ENCODE assay signal across 8 mouse cellular contexts in the genomic region with DNA sequence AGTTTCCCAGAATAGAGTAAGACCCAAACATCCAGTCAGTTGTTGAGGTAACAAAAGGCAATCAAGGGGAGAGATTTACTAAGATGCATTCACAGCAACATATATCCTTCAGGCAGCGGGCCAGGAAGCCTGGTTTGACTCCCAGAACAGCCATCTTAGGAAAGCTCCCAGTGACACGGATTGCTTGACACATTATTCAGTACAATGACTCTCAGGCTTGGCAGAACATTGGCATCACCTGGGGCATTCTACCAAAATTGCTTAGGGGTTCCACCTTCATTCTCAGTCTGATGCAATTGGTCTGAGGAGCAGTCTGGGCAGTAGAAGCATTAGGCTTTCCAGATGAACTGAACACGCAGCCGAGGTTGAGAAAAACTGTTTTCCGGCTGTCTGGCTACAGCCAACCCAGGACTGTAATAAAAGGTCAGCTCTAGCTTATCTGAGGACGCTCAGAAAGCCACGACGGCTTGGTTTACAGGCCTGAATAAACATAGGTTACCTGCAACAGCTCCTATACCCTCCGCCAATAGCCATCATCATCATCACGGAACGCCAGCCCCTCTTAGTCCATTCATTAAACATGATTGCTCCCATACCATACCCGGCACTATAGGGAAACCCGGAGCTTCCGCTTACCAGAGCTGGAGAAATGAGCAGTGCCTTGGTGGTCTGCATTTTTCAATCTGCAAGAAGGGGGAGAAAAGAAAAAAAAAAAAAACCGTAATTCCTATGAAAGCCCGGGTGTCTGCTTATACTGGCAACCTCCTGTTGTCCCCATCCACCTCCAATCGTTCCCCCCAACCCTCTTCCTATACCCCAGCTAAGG. TPM values are rescaled to one million over a fixed set of nuclear protein-coding genes. Genes with fewer than 3 reads are reported as not detected.
DNase-seq lines count a peak whose midpoint lies in the region; ATAC-seq and TF ChIP-seq lines count a peak whose summit lies in the region.

No protein-coding gene starts in this region.

- H3K36me3 ChIP-seq in forebrain, embryonic 11.5 days (ENCODE audit: control insufficient read depth, insufficient read depth, low read length): peaks cover 6% of the 10 kb centered on the region; the same call in 1 of the 2 replicates
- H3K36me3 ChIP-seq in intestine, postnatal 0 days (ENCODE audit: control insufficient read depth, insufficient read depth): peaks cover 16% of the 10 kb centered on the region
- H3K36me3 ChIP-seq in midbrain, embryonic 14.5 days (ENCODE audit: control insufficient read depth, insufficient read depth, low read length): peaks cover 23% of the 10 kb centered on the region

- no peak for TF ChIP-seq CTCF in intestine, postnatal 0 days (IDR thresholded peaks at IDR 0.05; ENCODE audit: low read depth)

- no peaks in the 10 kb centered on the region for H3K27me3 ChIP-seq in forebrain, embryonic 11.5 days (ENCODE audit: control insufficient read depth, insufficient read depth, low read length)
- no peaks in the 10 kb centered on the region for H3K27me3 ChIP-seq in intestine, postnatal 0 days (replicated peaks; ENCODE audit: control insufficient read depth, insufficient read depth, low read length)
- H3K27me3 ChIP-seq in midbrain, embryonic 14.5 days (ENCODE audit: control insufficient read depth, insufficient read depth, low read length): no peaks in the 10 kb centered on the region

- no peaks in the 10 kb centered on the region for H3K9me3 ChIP-seq in forebrain, embryonic 11.5 days (ENCODE audit: control insufficient read depth, low read length)
- no peaks in the 10 kb centered on the region for H3K9me3 ChIP-seq in intestine, postnatal 0 days (ENCODE audit: control insufficient read depth)
- no peaks in the 10 kb centered on the region for H3K9me3 ChIP-seq in midbrain, embryonic 14.5 days (ENCODE audit: control insufficient read depth, low read length)

- 32% methylated on average over 17 of the region's 17 CpGs for WGBS in forebrain, embryonic 11.5 days
- WGBS in intestine, postnatal 0 days: 8% methylated on average over 17 of the region's 17 CpGs
- whole genome bisulfite sequencing in midbrain, embryonic 14.5 days: 29% methylated on average over 17 of the region's 17 CpGs

- 0 out of 2 replicates have a peak overlapping the region, but pooled peaks have one; percentile 42 for H3K27ac ChIP-seq in forebrain, embryonic 11.5 days (ENCODE audit: low read depth, low read length)
- H3K27ac ChIP-seq in intestine, postnatal 0 days (ENCODE audit: low read depth, low read length): peak overlapping the region; percentile 73
- peak overlapping the region; percentile 73 for H3K27ac ChIP-seq in midbrain, embryonic 14.5 days (replicated peaks; ENCODE audit: low read depth, low read length)

- peak overlapping the region; percentile 79 for H3K9ac ChIP-seq in forebrain, embryonic 11.5 days (ENCODE audit: low read length)
- peak overlapping the region; percentile 60 for H3K9ac ChIP-seq in intestine, postnatal 0 days (ENCODE audit: low read depth, low read length)
- peak overlapping the region; percentile 66 for H3K9ac ChIP-seq in midbrain, embryonic 14.5 days (replicated peaks; ENCODE audit: low read length)

- H3K4me2 ChIP-seq in forebrain, embryonic 11.5 days (ENCODE audit: low read depth, low read length, severe bottlenecking): peak overlapping the region; percentile 98
- H3K4me2 ChIP-seq in intestine, postnatal 0 days (replicated peaks; ENCODE audit: low read depth): peak overlapping the region; percentile 85
- H3K4me2 ChIP-seq in midbrain, embryonic 14.5 days (ENCODE audit: low read length): peak overlapping the region; percentile 79

- peak overlapping the region; percentile 74 for H3K4me3 ChIP-seq in forebrain, embryonic 11.5 days (ENCODE audit: low read depth, low read length)
- peak overlapping the region; percentile 62 for H3K4me3 ChIP-seq in intestine, postnatal 0 days (ENCODE audit: low read depth, low read length)
- peak overlapping the region; percentile 73 for H3K4me3 ChIP-seq in midbrain, embryonic 14.5 days (replicated peaks; ENCODE audit: low read depth, low read length)

- no peak for ATAC-seq in forebrain, embryonic 11.5 days (replicated peaks; ENCODE audit: low FRiP score)
- ATAC-seq in intestine, postnatal 0 days: no peak
- no peak for ATAC-seq in midbrain, embryonic 14.5 days (ENCODE audit: low FRiP score, low TSS enrichment)

- H3K4me1 ChIP-seq in forebrain, embryonic 11.5 days (replicated peaks; ENCODE audit: control insufficient read depth, insufficient read depth, low read length): peaks cover 6% of the 10 kb centered on the region
- H3K4me1 ChIP-seq in intestine, postnatal 0 days (replicated peaks; ENCODE audit: control insufficient read depth, insufficient read depth, low read length): no peaks in the 10 kb centered on the region
- H3K4me1 ChIP-seq in midbrain, embryonic 14.5 days (ENCODE audit: control insufficient read depth, insufficient read depth, low read length): peaks cover 14% of the 10 kb centered on the region

- DNase-seq in kidney, adult 18-20 months: peak; percentile 33
- no peak for DNase-seq in kidney, postnatal 14 days
- peak; percentile 51 for DNase-seq in MN1 (ENCODE audit: low spot score)
- no peak for DNase-seq in forebrain, embryonic 11.5 days (ENCODE audit: low spot score)
- DNase-seq in midbrain, embryonic 14.5 days: no peak
- no peak for DNase-seq in gastrocnemius, postnatal 4 days (ENCODE audit: low spot score in 2 of 2)
- DNase-seq in frontal cortex, postnatal 14 days (ENCODE audit: low spot score in 2 of 2): no peak

RNA-seq across cellular contexts. Expression of gene Atp5g1, which starts 0.9 kb away (rescaled TPM):
- 440 and 449 TPM in 2 replicates for polyA plus RNA-seq in forebrain, embryonic 11.5 days (2014; fragmentation: Nextera tagmentation; extraction: Ambion mirVana)
- 1,112 and 1,236 TPM in 2 replicates for polyA plus RNA-seq in intestine, postnatal 0 days (2015; fragmentation: Nextera tagmentation; extraction: Ambion mirVana)
- 679 and 959 TPM in 2 replicates for polyA plus RNA-seq in midbrain, embryonic 14.5 days (2014; fragmentation: Nextera tagmentation; extraction: Ambion mirVana)
- total RNA-seq in gastrocnemius, postnatal 4 days (2021): 100 to 1,000 TPM; 830 to 870 TPM

RNA-seq across cellular contexts. Expression of gene Ube2z, which starts 9.4 kb away (rescaled TPM):
- 22.8 and 26.1 TPM in 2 replicates for polyA plus RNA-seq in forebrain, embryonic 11.5 days (2014; fragmentation: Nextera tagmentation; extraction: Ambion mirVana)
- polyA plus RNA-seq in intestine, postnatal 0 days (2015; fragmentation: Nextera tagmentation; extraction: Ambion mirVana): 24.8 and 25.0 TPM in 2 replicates
- 32.3 and 32.7 TPM in 2 replicates for polyA plus RNA-seq in midbrain, embryonic 14.5 days (2014; fragmentation: Nextera tagmentation; extraction: Ambion mirVana)
- total RNA-seq in gastrocnemius, postnatal 4 days (2021): 10 to 100 TPM; 41.2 to 42.3 TPM

RNA-seq across cellular contexts. Expression of gene Calcoco2, which starts 37.2 kb away (rescaled TPM):
- polyA plus RNA-seq in forebrain, embryonic 11.5 days (2014; fragmentation: Nextera tagmentation; extraction: Ambion mirVana): not detected in 2 replicates
- polyA plus RNA-seq in intestine, postnatal 0 days (2015; fragmentation: Nextera tagmentation; extraction: Ambion mirVana): not detected in 2 replicates
- not detected in 2 replicates for polyA plus RNA-seq in midbrain, embryonic 14.5 days (2014; fragmentation: Nextera tagmentation; extraction: Ambion mirVana)
- not detected for total RNA-seq in gastrocnemius, postnatal 4 days (2021)

RNA-seq across cellular contexts. Expression of gene Snf8, which starts 39.9 kb away (rescaled TPM):
- polyA plus RNA-seq in forebrain, embryonic 11.5 days (2014; fragmentation: Nextera tagmentation; extraction: Ambion mirVana): 39.4 and 41.4 TPM in 2 replicates
- polyA plus RNA-seq in intestine, postnatal 0 days (2015; fragmentation: Nextera tagmentation; extraction: Ambion mirVana): 91.8 and 99.2 TPM in 2 replicates
- polyA plus RNA-seq in midbrain, embryonic 14.5 days (2014; fragmentation: Nextera tagmentation; extraction: Ambion mirVana): 45.3 and 77.5 TPM in 2 replicates
- 10 to 100 TPM; 38.6 to 41.5 TPM for total RNA-seq in gastrocnemius, postnatal 4 days (2021)

RNA-seq across cellular contexts. Expression of gene Gip, which starts 50.2 kb away (rescaled TPM):
- not detected in 2 replicates for polyA plus RNA-seq in forebrain, embryonic 11.5 days (2014; fragmentation: Nextera tagmentation; extraction: Ambion mirVana)
- polyA plus RNA-seq in intestine, postnatal 0 days (2015; fragmentation: Nextera tagmentation; extraction: Ambion mirVana): 142 and 149 TPM in 2 replicates
- not detected in 2 replicates for polyA plus RNA-seq in midbrain, embryonic 14.5 days (2014; fragmentation: Nextera tagmentation; extraction: Ambion mirVana)
- total RNA-seq in gastrocnemius, postnatal 4 days (2021): not detected

Comparison
In these comparisons a context has a peak if more than half of its experiments do, and no peak if none do; other contexts are left out.
1. DNase-seq: peak in kidney, adult 18-20 months (single experiment) and MN1 (single experiment); none in kidney, postnatal 14 days (single experiment), forebrain, embryonic 11.5 days (single experiment), midbrain, embryonic 14.5 days (single experiment), gastrocnemius, postnatal 4 days (0 of 2) and frontal cortex, postnatal 14 days (0 of 2).
2. Peak in every context shown above with its lines, with median percentiles within 50 percentile points of each other: H3K27ac ChIP-seq, H3K4me2 ChIP-seq, H3K4me3 ChIP-seq and H3K9ac ChIP-seq.